Mouse (Mus musculus) NIH3T3 (cell line): ENCODE measurements at regions not wholly inside any gene's neighbourhood (a gene's known extent, or its start where the extent isn't known, plus 50 kb on each side); places are given as distances from the start of the nearest gene placed in this dataset.

Experiments
- DNase-seq: peaks from one replicate; pipeline ENCODE4 v3.0.0-alpha.2; 2012; ENCODE audit warnings: low read depth

- DNase-seq, result no peak
These were observed 50.1 kb upstream of the Mpp6 start for GRCm38 (mm10) chr6:50059917-50060316.
